Mouse (Mus musculus): ENCODE data around the gene 1600012H06Rik.
"Not testable (repeated sequence)": the region's sequence is repeated elsewhere in the genome, so short reads cannot be mapped to it uniquely, and the experiment has no call there.

Gene 1600012H06Rik

DNA sequence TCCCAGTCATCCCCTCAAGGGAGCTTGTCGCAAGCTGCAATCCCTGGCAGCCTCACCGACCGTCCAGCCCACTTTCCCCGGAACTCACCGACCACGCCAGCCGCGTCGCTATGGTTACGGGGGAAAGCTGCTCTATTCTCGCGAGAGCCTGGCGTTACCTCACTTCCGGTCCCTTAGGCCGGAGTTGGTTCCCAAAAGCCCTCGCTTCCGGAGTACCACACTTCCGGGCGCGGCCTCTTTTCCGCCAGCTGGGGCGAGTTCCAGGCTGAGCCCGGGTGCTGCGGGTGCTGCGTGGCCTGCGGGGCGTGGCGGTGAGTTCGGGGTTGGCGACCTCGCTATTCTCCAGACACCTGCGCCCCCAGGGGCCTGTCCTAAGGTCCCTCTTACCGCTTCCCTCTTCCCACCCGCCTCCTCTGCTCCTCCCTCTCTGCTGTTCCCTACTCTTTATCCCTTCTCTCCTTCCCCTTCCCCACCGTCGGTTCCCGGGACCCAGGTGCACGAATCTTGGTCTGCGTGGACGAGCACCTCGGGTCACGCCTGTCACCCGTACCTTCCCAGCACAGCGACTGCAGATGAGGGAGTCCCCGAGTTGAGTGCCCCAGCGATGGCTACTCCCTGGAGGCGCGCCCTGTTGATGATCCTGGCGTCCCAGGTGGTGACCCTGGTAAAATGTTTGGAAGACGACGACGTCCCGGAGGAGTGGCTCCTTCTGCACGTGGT, at the start of gene 1600012H06Rik, which contains the start of gene Wdr27:
Gene 1600012H06Rik (plus strand): TSS at position 176 of the 720 bp plus-strand sequence.
Gene Wdr27 (minus strand): TSS at position 150 of the 720 bp plus-strand sequence.
- peak; percentile 97 for DNase-seq

DNA sequence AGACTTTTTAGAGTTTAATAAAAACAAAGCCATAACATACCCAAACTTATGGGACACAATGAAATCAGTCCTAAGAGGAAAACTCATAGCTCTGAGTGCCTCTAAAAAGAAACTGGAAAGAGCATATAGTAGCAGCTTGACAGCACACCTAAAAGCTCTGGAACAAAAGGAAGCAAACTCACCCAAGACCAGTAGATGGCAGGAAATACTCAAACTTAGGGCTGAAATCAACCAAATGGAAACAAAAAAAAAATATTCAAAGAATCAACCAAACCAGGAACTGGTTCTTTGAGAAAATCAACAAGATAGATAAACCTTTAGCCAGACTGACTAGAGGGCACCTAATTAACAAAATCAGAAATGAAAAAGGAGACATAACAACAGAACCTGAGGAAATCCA, 47.9 kb upstream of the 1600012H06Rik start:
- DNase-seq, result not testable (repeated sequence)

- no peak for DNase-seq
Measured at GRCm38 (mm10) chr17:14898972-14899371, 44.0 kb upstream of the 1600012H06Rik start.

DNA sequence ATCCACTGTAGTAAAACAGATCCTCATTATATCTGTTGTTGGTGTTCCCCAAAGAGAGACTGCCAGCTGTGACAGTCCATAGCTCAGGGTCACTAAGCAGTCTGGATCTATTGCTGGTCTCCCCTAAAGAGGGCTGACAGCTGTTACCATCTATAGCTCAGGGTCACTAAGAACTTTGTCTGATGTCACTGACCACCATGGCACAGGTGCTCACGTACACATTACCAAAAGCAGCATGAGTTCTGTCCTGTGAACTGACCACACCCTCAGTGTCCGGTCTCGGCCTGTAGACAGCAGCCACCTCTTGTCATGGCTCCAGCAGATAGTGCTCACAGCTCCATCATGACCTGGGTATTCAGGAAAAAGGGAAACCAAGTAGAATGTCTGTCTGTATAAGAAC, 39.8 kb upstream of the 1600012H06Rik start:
- DNase-seq, result no peak

DNA sequence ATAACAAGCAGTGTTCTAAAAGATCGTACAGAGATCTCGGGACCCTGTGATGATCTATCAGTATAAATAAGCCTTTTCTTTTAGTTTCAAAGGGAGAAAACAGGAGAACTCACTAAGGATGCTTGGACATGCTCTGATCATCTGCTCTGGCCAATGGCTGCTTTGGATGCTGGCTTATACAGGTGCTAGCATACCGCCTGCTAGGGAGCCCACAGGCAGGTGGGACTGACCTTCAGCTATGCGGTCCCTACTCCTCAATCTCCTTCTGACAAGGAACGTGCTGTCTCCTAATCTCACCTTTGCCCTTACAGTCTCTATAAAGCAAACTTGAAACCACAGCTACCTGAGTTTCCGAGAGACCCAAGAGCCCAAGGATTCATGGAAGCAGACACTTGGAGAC, 38.8 kb upstream of the 1600012H06Rik start:
- DNase-seq, result no peak

DNA sequence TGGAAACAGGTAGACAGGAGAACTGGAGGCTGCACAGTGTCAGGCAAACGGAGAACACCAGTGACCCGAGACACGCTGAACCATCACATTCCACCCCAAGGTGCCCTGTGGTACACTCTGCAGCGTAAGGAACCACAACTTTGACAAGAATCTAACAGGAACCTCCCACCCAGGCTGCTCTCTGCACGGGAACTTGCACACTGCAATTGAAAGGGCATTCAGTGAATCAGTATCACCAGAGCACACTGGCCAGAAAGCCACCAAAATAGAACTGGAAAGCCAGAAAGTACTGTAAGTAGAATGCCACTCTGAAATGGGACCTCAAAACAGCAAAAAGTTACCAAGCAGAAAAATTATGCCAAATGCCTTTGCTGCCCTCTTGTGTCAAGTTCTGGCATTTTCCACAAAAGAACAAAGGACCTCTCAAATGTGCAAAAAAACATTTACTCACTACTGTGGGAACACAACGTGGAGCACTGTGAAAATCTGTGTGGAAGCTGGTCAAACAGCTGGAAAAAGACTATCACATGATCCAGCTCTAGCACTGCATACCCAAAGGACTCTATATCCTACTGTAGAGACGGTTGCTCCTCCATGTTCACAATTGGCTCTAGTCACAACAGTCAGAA, 38.2 kb upstream of the 1600012H06Rik start:
- peak; percentile 22 for DNase-seq

GRCm38 (mm10) chr17:14906611-14907010, 36.4 kb upstream of the 1600012H06Rik start:
- no peak for DNase-seq

GRCm38 (mm10) chr17:14907136-14907535, 35.8 kb upstream of the 1600012H06Rik start:
- no peak for DNase-seq

GRCm38 (mm10) chr17:14909331-14909730, 33.7 kb upstream of the 1600012H06Rik start:
- DNase-seq, result no peak

- no peak for DNase-seq
Measured at GRCm38 (mm10) chr17:14910771-14911170, 32.2 kb upstream of the 1600012H06Rik start.

DNA sequence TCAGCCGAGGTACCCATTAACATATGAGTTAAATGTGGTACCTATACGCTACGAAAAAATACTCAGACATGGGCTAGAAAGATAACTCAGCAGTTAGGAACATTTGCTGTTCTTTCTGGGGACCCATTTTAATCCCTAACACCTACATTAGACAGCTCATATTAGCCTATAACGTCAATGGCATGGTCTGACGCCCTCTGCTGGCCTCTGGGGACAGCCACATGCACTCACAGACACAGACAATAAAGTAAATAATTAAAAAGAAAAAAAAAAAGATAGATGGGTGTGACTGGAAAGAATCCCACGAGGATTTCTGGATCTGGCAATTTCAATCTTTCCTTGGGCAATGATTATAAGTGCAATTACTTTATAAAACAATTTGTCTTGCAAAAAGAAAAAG, 30.6 kb upstream of the 1600012H06Rik start:
- DNase-seq, result no peak

DNA sequence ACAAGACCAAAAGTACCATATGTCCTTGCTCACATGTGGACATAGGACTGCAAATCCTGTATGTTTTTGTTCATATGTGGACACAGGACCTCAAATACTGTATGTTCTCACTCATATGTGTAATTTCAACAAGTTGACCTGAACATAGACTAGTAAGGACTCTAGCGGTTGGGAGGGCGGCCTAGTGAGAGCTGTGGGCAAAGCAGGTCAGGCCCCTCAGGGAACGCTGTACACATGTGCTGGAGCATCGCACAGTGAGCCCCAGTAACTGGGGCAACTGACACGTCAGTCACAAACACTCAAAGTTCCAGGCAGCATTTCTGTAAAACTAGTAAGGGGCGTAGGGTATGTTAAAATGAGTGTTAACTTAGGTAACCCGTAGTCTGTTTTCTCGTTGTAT, 30.0 kb upstream of the 1600012H06Rik start:
- DNase-seq, result no peak

DNA sequence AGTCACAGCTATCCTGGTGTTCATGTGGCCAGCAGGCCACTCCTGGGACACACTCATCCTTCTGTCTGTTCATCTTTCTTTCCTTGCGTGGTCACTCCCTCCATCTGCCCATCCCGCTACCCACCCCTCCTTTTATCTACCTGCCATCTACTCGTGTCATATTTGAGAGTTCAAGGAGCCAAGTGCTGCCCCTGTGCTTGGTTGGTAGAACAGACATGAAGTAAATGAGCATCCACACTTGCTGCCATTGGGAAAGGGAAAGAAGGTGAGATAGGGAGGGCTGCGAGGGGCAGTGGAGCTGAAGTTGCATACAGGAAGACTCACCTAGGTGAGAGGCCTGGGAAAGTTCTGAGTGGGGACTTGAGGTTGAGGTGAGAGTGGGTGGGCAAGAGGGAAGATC, 28.6 kb upstream of the 1600012H06Rik start:
- no peak for DNase-seq

DNA sequence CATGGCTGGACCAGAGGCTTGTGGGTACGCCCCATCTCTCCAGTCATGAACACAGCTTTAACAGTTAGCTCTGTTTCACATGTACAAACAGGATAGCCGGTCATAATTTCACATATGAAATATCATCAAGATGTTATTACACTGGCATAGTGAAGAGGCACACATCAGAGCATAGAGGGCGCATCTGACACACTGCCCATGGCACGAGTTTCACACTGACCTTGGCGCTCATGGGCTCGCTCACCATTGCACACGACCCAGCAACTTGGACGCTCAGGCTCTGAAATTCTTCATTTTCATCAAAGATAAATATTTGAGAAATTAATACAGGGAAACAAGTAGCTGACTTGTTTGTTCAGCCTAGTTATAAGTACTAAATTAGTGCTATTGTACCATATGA, 25.1 kb upstream of the 1600012H06Rik start:
- no peak for DNase-seq

DNA sequence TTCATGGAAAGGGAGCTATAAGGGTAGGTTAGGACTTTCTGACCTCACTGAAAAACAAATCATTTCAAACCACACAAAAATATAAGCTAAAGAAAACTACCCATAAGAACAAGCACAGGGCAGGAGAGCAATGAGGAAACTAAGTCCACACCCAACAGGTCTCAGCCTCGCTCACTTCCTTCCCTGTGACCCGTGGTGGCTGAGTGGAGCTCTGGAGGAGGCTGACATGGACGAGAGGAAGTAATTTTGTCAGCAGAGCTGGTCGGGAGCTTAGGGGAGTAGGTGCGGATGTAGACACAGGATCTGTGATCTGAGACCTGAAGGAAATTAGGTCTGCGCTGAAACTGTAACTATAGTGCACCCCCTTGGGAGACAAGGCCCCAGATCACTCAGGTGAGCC, 21.4 kb upstream of the 1600012H06Rik start:
- DNase-seq, result no peak

- no peak for DNase-seq
Measured at GRCm38 (mm10) chr17:14927644-14928218, 15.3 kb upstream of the 1600012H06Rik start.

GRCm38 (mm10) chr17:14928631-14929030, 14.4 kb upstream of the 1600012H06Rik start:
- DNase-seq, result no peak

GRCm38 (mm10) chr17:14930697-14931096, 12.3 kb upstream of the 1600012H06Rik start:
- no peak for DNase-seq

- no peak for DNase-seq
Measured at GRCm38 (mm10) chr17:14931469-14931868, 11.5 kb upstream of the 1600012H06Rik start.

DNA sequence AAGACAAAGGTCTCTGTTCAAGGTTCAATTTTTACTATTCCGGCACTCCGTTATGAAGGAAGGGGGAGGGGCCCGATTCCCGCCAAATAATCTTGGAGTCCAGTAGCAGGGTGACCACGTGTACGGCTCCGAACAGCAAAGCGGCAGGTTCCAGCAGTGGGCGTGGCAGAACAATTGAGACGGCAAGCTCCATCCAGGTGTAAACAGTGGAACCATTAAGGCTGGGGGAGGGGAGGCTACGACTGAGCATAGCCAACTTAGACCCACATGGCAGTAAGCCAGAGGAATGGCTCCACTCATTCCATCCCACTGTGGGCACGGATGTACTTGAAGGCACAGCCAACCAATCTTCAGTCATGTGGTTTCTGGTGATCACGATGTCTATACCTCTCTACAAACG, 7.7 kb upstream of the 1600012H06Rik start:
- not testable (repeated sequence) for DNase-seq

GRCm38 (mm10) chr17:14935841-14936605, 7.0 kb upstream of the 1600012H06Rik start:
- DNase-seq, result no peak

GRCm38 (mm10) chr17:14942181-14942580, 803 bp upstream of the 1600012H06Rik start:
- peak; percentile 20 for DNase-seq

DNA sequence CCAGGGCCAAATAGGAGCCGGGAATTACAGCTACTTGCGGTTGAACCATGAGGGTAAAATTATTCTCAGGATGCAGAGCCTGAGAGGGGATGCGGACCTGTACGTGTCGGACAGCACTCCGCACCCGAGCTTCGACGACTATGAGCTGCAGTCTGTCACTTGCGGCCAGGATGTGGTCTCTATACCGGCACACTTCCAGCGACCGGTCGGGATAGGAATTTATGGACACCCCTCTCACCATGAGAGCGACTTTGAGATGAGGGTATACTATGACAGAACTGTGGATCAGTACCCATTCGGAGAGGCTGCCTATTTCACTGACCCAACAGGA, 710 bp downstream of the 1600012H06Rik start:
- DNase-seq, result no peak

Data from cerebellum, adult 11 months (tissue).